9 mouse cellular contexts compared by ENCODE assay signal in genomic region chr14:55852646-55853551, GRCm38 (mm10). TPM values are rescaled to one million over a fixed set of nuclear protein-coding genes. Genes with fewer than 3 reads are reported as not detected.
A peak's percentile ranks its signal among the peaks of the same experiment; 100 is the strongest.
DNase-seq lines count a peak whose midpoint lies in the region; ATAC-seq and TF ChIP-seq lines count a peak whose summit lies in the region.
"Had no signal": no experiment of that assay in that cellular context is flagged by ENCODE, and none has a peak within 500 bp of the region (broad histone marks: within the 10 kb centered on the region; RNA-seq: fewer than 3 reads in every experiment).

No protein-coding gene starts in this region.

- WGBS in cerebellum, adult 2 months: 37% methylated on average over 11 of the region's 11 CpGs
- under 1% methylated on average over 11 of the region's 11 CpGs for WGBS in limb, embryonic 10.5 days
- 4% methylated on average over 11 of the region's 11 CpGs for WGBS in neural tube, embryonic 14.5 days

- no peak for TF ChIP-seq CTCF in cerebellum, adult 2 months (IDR thresholded peaks at IDR 0.05; ENCODE audit: borderline replicate concordance, insufficient read depth, low read depth, low read length)

- ATAC-seq in neural tube, embryonic 14.5 days (ENCODE audit: low read depth): peak; percentile 77
- ATAC-seq in monocyte, adult 5-6 weeks (replicated peaks; ENCODE audit: insufficient number of reproducible peaks, low FRiP score, low TSS enrichment, poor library complexity, severe bottlenecking): no peak

- DNase-seq in cerebellum, adult 2 months: no peak
- DNase-seq in cerebellum, adult 8-10 months: no peak
- peak; percentile 53 for DNase-seq in testis, postnatal 10 days (ENCODE audit: low spot score)
- no peak for DNase-seq in testis, postnatal 14 days (ENCODE audit: low spot score)
- peak; percentile 85 for DNase-seq in limb, embryonic 10.5 days (ENCODE audit: low spot score)
- DNase-seq in spleen, postnatal 10 days (ENCODE audit: low spot score in 2 of 2): no peak

- H3K4me2 ChIP-seq in neural tube, embryonic 14.5 days (ENCODE audit: low read depth, low read length): peak overlapping the region; percentile 89

- no peak overlapping the region for H3K9ac ChIP-seq in neural tube, embryonic 14.5 days (replicated peaks; ENCODE audit: low read depth, low read length)

- H3K9me3 ChIP-seq in limb, embryonic 10.5 days (replicated peaks): no peaks in the 10 kb centered on the region
- no peaks in the 10 kb centered on the region for H3K9me3 ChIP-seq in neural tube, embryonic 14.5 days (ENCODE audit: control insufficient read depth, low read length)

- H3K4me1 ChIP-seq in cerebellum, adult 2 months (ENCODE audit: control insufficient read depth, insufficient read depth, low read length): no peaks in the 10 kb centered on the region; the same call in 1 of the 2 replicates
- peaks cover 57% of the 10 kb centered on the region for H3K4me1 ChIP-seq in limb, embryonic 10.5 days
- H3K4me1 ChIP-seq in neural tube, embryonic 14.5 days (ENCODE audit: control insufficient read depth, insufficient read depth, low read length): peaks cover 22% of the 10 kb centered on the region

- peaks cover 12% of the 10 kb centered on the region for H3K36me3 ChIP-seq in limb, embryonic 10.5 days
- no peaks in the 10 kb centered on the region for H3K36me3 ChIP-seq in neural tube, embryonic 14.5 days (ENCODE audit: control insufficient read depth, insufficient read depth, low read length)

- TF ChIP-seq POLR2A in cerebellum, adult 2 months (IDR thresholded peaks at IDR 0.05; ENCODE audit: borderline replicate concordance, insufficient read depth, low read length): no peak

- H3K27ac ChIP-seq in cerebellum, adult 2 months (ENCODE audit: insufficient read depth, low read length): no peak overlapping the region
- H3K27ac ChIP-seq in limb, embryonic 10.5 days: peak overlapping the region; percentile 94
- peak overlapping the region; percentile 78 for H3K27ac ChIP-seq in neural tube, embryonic 14.5 days (ENCODE audit: low read depth, low read length)

- no peaks in the 10 kb centered on the region for H3K27me3 ChIP-seq in cerebellum, adult 2 months (ENCODE audit: control insufficient read depth, insufficient read depth, low read length)
- H3K27me3 ChIP-seq in limb, embryonic 10.5 days (ENCODE audit: low read depth, poor library complexity, severe bottlenecking): no peaks in the 10 kb centered on the region
- no peaks in the 10 kb centered on the region for H3K27me3 ChIP-seq in neural tube, embryonic 14.5 days (ENCODE audit: control insufficient read depth, insufficient read depth, low read length)

- peak overlapping the region; percentile 6 for H3K4me3 ChIP-seq in cerebellum, adult 2 months (replicated peaks; ENCODE audit: insufficient read depth, low read depth, low read length)
- H3K4me3 ChIP-seq in limb, embryonic 10.5 days: peak overlapping the region; percentile 78
- peak overlapping the region; percentile 57 for H3K4me3 ChIP-seq in neural tube, embryonic 14.5 days (ENCODE audit: low read depth, low read length)

RNA-seq across cellular contexts. Expression of gene Nynrin, which starts 0.9 kb away (rescaled TPM):
- polyA plus RNA-seq in cerebellum, adult 2 months (2012; rRNA removed): 4.5 and 4.8 TPM in 2 replicates
- 31.1 and 44.4 TPM in 2 replicates for polyA plus RNA-seq in limb, embryonic 10.5 days (2016; fragmentation: Nextera tagmentation; extraction: Ambion mirVana)
- 5.8 and 10.2 TPM in 2 replicates for polyA plus RNA-seq in neural tube, embryonic 14.5 days (2014; fragmentation: Nextera tagmentation; extraction: Ambion mirVana)
- total RNA-seq in monocyte, adult 5-6 weeks (2017): 0.10 to 0.75 TPM (median 0.49 TPM) in 3 replicates

RNA-seq across cellular contexts. Expression of gene Nfatc4, which starts 30.0 kb away (rescaled TPM):
- 1.5 and 1.7 TPM in 2 replicates for polyA plus RNA-seq in cerebellum, adult 2 months (2012; rRNA removed)
- 106 and 157 TPM in 2 replicates for polyA plus RNA-seq in limb, embryonic 10.5 days (2016; fragmentation: Nextera tagmentation; extraction: Ambion mirVana)
- polyA plus RNA-seq in neural tube, embryonic 14.5 days (2014; fragmentation: Nextera tagmentation; extraction: Ambion mirVana): 5.5 and 10.4 TPM in 2 replicates
- not detected in 3 replicates for total RNA-seq in monocyte, adult 5-6 weeks (2017)
- total RNA-seq: common myeloid progenitor, adult 5-6 weeks had no signal

RNA-seq across cellular contexts. Expression of gene Cbln3, which starts 31.3 kb away (rescaled TPM):
- 534 and 635 TPM in 2 replicates for polyA plus RNA-seq in cerebellum, adult 2 months (2012; rRNA removed)
- polyA plus RNA-seq in limb, embryonic 10.5 days (2016; fragmentation: Nextera tagmentation; extraction: Ambion mirVana): 0.15 and 0.31 TPM in 2 replicates
- polyA plus RNA-seq in neural tube, embryonic 14.5 days (2014; fragmentation: Nextera tagmentation; extraction: Ambion mirVana): 0.24 and 0.91 TPM in 2 replicates
- 0.38 TPM in 1 of 3 replicates, not detected in the others for total RNA-seq in monocyte, adult 5-6 weeks (2017)
- total RNA-seq: common myeloid progenitor, adult 5-6 weeks had no signal

RNA-seq across cellular contexts. Expression of gene Khnyn, which starts 31.8 kb away (rescaled TPM):
- 47.4 and 52.8 TPM in 2 replicates for polyA plus RNA-seq in cerebellum, adult 2 months (2012; rRNA removed)
- 35.0 and 38.8 TPM in 2 replicates for polyA plus RNA-seq in limb, embryonic 10.5 days (2016; fragmentation: Nextera tagmentation; extraction: Ambion mirVana)
- polyA plus RNA-seq in neural tube, embryonic 14.5 days (2014; fragmentation: Nextera tagmentation; extraction: Ambion mirVana): 5.9 and 7.3 TPM in 2 replicates
- 72.1 to 108 TPM (median 80.9 TPM) in 3 replicates for total RNA-seq in monocyte, adult 5-6 weeks (2017)

RNA-seq across cellular contexts. Expression of gene Sdr39u1, which starts 47.2 kb away (rescaled TPM):
- polyA plus RNA-seq in cerebellum, adult 2 months (2012; rRNA removed): 214 and 218 TPM in 2 replicates
- 55.0 and 70.3 TPM in 2 replicates for polyA plus RNA-seq in limb, embryonic 10.5 days (2016; fragmentation: Nextera tagmentation; extraction: Ambion mirVana)
- polyA plus RNA-seq in neural tube, embryonic 14.5 days (2014; fragmentation: Nextera tagmentation; extraction: Ambion mirVana): 138 and 163 TPM in 2 replicates
- 3.1 to 12.3 TPM (median 6.2 TPM) in 3 replicates for total RNA-seq in monocyte, adult 5-6 weeks (2017)

Comparison
In these comparisons a context has a peak if more than half of its experiments do, and no peak if none do; other contexts are left out.
1. DNase-seq: peak in testis, postnatal 10 days (single experiment) and limb, embryonic 10.5 days (single experiment); none in cerebellum, adult 2 months (0 of 2), cerebellum, adult 8-10 months (single experiment), testis, postnatal 14 days (single experiment) and spleen, postnatal 10 days (0 of 2).
2. H3K4me3 ChIP-seq: peak in every context shown above with its lines; median percentile 78 in limb, embryonic 10.5 days; 57 in neural tube, embryonic 14.5 days; 6 in cerebellum, adult 2 months.
3. RNA of gene Cbln3, which starts 31.3 kb away (polyA plus RNA-seq): 534 to 635 TPM in cerebellum, adult 2 months; 0.24 to 0.91 TPM in neural tube, embryonic 14.5 days and 0.15 to 0.31 TPM in limb, embryonic 10.5 days; every median in the first group is over 100 times any median in the second.